Mouse (Mus musculus) spleen, adult 18-20 months (tissue): ENCODE results near the gene Nfic.
A peak's percentile ranks its signal among the peaks of the same experiment; 100 is the strongest.

Experiments used
- DNase-seq, 2 experiments: peaks; one replicate each; pipeline ENCODE4 v3.0.0; 2022; ENCODE audit warnings: mixed read lengths in 2 of 2

Nfic gene

DNA sequence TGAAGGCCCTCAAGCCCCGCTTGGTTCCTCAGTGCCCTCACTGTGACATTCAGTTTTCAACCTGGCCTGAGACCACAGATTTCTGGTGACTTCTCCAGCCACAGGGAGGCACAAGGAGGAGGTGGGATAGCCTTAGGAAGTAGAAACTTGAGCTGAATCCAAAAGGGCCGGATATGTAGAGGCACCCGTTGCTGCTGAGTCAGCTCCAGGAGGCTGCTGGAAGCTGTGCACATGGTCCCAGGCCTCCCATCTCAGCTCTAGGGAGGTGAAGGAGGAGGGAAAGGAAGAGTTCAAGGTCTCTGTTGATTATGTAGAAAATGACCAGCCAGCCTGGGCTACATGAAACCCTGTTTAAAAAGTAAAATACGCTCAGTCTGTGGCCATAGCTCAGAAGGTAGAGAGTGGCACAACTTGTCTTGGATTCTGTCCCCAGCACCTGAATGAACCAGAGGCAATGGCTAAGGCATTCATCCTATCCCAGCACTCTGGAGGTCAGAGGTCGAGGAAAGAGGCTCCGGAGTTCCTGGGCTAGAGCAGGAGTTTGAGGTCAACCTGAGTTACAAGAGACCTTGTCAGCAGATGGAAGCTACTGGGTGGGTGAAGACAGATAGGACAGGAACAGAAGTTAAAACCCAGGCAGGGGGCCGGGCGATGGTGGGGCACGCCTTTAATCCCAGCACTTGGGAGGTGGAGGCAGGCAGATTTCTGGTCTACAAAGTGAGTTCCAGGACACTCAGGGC, 100.5 kb downstream of the Nfic start:
- DNase-seq, result no peak

DNA sequence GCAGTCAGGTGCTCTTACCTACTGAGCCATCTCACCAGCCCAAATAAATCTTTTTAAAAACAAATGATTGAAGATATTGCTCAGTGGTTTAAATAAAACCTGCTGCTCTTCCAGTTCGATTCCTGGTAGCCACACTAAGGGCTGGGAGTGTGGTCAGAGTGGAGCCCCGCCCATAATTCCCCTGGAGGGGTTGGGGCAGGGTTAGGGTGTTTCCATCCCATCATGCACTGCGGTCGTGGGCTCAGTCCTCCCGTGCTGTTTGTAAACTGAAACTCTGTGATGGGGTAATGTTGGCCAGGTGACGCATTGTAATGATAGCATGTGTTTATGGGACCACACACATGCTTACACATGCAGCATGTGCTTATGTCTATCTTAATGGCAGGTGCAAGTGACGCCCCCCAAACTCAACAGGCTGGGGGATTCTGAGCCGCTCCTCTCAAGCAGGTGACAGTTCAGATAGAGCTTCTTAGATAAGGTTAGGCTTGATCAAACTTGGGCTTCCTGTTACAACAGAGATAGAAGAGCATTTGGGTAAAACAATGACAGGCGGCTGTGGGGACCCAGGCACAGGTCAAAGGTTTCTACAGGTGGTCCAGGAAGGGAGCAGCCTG, 103.7 kb downstream of the Nfic start:
- no peak for DNase-seq

DNA sequence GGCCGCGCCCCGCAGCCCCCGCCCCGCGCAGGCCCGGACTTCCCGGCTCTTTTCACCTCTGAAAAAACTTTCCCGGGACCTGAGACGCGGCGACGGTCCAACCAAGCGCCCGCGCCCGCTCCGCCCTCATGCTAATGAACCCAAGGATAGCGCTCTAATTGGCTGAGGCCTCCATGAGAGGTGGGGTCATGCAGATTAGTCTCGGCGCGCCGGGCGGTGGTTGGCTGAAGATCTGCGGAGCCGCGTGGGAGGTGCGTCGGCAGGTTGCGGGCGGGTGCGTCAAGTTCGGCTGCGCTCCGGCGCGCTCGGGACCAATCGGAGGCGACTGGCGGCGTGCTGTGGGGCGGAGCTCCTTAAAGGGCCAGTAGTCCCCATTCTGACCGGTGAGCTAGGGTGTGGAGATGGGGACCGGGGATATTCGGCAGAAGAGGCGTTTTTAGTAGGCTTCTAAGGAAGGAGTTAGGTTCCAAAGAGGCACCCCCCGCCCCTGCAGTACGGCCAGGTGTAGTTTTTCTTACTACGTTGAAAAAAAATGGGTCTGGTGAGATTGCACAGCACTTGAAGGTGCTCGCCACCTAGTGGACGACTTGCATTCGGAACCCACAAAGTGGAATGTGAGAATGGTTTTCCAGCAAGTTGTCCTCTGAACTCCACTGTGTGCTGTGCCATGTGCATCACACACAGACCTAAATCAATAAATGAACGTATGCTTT, 104.9 kb downstream of the Nfic start, which contains the start of gene Hmg20b:
Gene Hmg20b, minus strand, starts transcription at position 130 of the 713 bp plus-strand sequence.
- DNase-seq, result peak; percentile 97 to 99

DNA sequence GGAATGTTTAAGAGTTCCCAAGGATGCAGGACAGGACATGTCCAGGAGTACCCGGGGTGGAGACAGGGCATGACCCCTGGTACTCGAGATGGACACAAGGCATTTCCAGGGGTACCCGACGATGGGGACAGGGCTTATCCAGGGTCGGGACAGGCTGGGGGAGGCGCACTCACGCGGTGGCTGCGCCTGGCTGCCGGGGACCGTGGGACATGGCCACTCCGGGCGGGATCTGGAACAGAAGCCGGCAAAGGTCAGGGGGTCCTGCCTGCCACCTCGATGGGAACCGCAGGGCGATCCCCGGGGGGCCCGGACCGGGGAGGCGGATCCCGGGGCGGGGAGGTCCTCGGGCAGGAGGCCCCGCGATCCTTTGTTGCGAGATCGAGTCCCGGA, 105.5 kb downstream of the Nfic start:
- DNase-seq, result no peak

DNA sequence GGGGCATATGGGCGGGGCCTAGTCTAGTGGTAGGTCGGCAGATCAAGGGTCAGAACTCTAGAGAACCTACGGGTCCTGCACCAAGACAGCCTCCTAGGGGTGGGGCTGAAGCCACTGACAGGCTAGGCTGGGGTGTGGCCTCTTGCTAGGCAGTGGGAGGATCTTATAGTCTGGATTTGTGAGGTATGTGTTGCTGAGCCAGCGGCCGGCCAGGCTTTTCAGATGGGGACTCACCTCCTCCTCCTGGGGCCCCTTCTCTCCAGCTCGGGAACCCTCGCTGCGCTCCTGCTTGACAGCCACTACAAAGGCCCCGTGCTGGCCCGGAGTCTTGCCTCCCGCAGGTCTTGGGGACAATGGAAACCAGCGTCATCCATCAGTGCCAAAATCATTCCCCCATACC, 106.3 kb downstream of the Nfic start:
- no peak for DNase-seq

DNA sequence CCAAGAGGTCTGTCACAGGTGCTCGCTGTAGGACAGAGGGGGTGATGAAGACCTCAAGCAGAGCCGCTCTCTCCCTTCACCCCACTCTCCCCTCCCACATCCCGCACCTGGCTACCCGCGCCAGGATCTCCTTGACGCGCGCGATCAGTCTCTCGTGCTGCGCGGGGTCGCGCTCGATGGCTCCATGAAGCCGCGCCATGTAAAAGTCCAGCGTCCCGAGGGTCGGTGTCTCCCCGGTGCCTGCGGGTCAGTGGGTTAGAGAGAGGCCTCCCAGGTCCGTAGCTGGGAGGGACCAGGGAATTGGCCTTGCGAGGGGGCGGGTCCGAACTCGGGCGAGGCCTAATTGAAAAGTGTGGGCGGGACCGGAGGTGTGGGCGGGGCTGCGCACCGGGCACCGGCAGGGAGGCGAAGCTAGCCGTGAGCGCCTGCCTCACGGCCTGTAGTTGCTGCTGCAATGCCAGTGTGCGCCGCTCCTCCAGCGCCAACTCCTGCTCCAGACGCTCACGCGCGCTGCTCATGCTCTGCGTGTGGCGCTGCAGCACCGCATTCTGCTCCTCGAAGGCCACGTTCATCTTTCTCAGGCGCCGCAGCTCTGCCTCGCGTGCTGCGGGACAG, 108.9 kb downstream of the Nfic start:
- DNase-seq, result peak; percentile 63 to 75
